ENCODE assay signal across 11 mouse cellular contexts in the genomic region with DNA sequence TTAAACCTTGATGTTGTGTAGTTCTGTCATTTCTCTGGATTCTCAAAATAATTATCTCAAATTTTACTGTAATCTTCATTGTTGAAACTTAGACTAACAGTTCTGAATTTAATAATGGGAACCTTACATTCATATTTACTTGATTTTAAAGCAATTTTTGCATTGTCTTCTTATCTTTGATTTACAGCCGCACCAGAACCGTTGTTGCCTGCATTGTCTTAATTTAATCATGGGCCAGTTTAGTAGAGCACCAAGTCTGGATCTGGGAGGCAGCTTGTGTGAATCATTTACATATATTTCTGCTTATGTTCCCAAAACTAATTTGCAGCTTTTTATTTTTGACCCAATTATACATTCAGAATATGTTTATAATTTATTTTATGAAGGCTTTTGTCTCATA. TPM values are rescaled to one million over a fixed set of nuclear protein-coding genes. Genes with fewer than 3 reads are reported as not detected.
DNase-seq lines count a peak whose midpoint lies in the region; ATAC-seq and TF ChIP-seq lines count a peak whose summit lies in the region.
"Had no signal": no experiment of that assay in that cellular context is flagged by ENCODE, and none has a peak within 500 bp of the region (broad histone marks: within the 10 kb centered on the region; RNA-seq: fewer than 3 reads in every experiment).

No protein-coding gene starts in this region.

- H3K4me2 ChIP-seq in forebrain, embryonic 16.5 days (ENCODE audit: low read length): no peak overlapping the region
- H3K4me2 ChIP-seq in hindbrain, embryonic 14.5 days (replicated peaks): no peak overlapping the region
- no peak overlapping the region for H3K4me2 ChIP-seq in hindbrain, postnatal 0 days (ENCODE audit: low read depth, low read length)
- H3K4me2 ChIP-seq: intestine, embryonic 15.5 days had no signal

- no peaks in the 10 kb centered on the region for H3K36me3 ChIP-seq in forebrain, embryonic 16.5 days (ENCODE audit: control insufficient read depth, insufficient read depth)
- peaks cover 24% of the 10 kb centered on the region for H3K36me3 ChIP-seq in forebrain, embryonic 10.5 days (replicated peaks)
- H3K36me3 ChIP-seq in hindbrain, embryonic 14.5 days (replicated peaks; ENCODE audit: control insufficient read depth, insufficient read depth): no peaks in the 10 kb centered on the region
- H3K36me3 ChIP-seq in hindbrain, postnatal 0 days (ENCODE audit: insufficient read depth, low read length): no peaks in the 10 kb centered on the region
- H3K36me3 ChIP-seq in MEL (ENCODE audit: control insufficient read depth in 1 of 2, insufficient read depth in 2 of 2, low read length in 2 of 2): peaks cover 1 to 55% of the 10 kb centered on the region in 2 experiments; a peak in 2 of 4 replicates
- H3K36me3 ChIP-seq: embryonic facial prominence, embryonic 13.5 days; heart, embryonic 10.5 days; intestine, embryonic 15.5 days had no signal

- ATAC-seq in forebrain, embryonic 16.5 days: 0 out of 2 replicates have a peak, but pooled peaks have one; percentile 45
- ATAC-seq in hindbrain, embryonic 14.5 days (ENCODE audit: low FRiP score): no peak
- ATAC-seq in hindbrain, postnatal 0 days: no peak

- TF ChIP-seq POLR2A in MEL (IDR thresholded peaks at IDR 0.05; ENCODE audit: control insufficient read depth in 1 of 2, insufficient read depth in 1 of 2, low read depth in 1 of 2, low read length in 2 of 2, poor library complexity in 1 of 2): no peak
- TF ChIP-seq POLR2A in brain, embryonic 14.5 days (IDR thresholded peaks at IDR 0.05; ENCODE audit: borderline replicate concordance, extremely low read depth, insufficient read depth, insufficient read length, poor library complexity, severe bottlenecking): no peak

- TF ChIP-seq RAD21 in MEL (IDR thresholded peaks at IDR 0.05; ENCODE audit: low read depth, low read length): no peak

- DNase-seq in forebrain, embryonic 10.5 days (ENCODE audit: extremely low spot score, low spot score): no peak
- no peak for DNase-seq in hindbrain, embryonic 14.5 days (ENCODE audit: low spot score)
- no peak for DNase-seq in hindbrain, postnatal 0 days (ENCODE audit: low spot score)
- DNase-seq in MEL (ENCODE audit: low read depth, low spot score): peak; percentile 67
- DNase-seq in brain, embryonic 14.5 days (ENCODE audit: low read depth): peak; percentile 35
- no peak for DNase-seq in cerebellum, adult 11-12 months

- peaks cover 11% of the 10 kb centered on the region for H3K79me2 ChIP-seq in MEL (ENCODE audit: control insufficient read depth, insufficient read depth, low read length, poor library complexity)

- peak overlapping the region; percentile 65; the same call in 1 of the 2 replicates for H3K27ac ChIP-seq in forebrain, embryonic 16.5 days (ENCODE audit: low read length)
- no peak overlapping the region for H3K27ac ChIP-seq in forebrain, embryonic 10.5 days
- H3K27ac ChIP-seq in hindbrain, embryonic 14.5 days: peak overlapping the region; percentile 41; the same call in 1 of the 2 replicates
- H3K27ac ChIP-seq in hindbrain, postnatal 0 days: no peak overlapping the region
- H3K27ac ChIP-seq in MEL (ENCODE audit: control insufficient read depth, low read depth, low read length): no peak overlapping the region
- H3K27ac ChIP-seq: embryonic facial prominence, embryonic 13.5 days; heart, embryonic 10.5 days; intestine, embryonic 15.5 days had no signal

- no peaks in the 10 kb centered on the region for H3K9me3 ChIP-seq in forebrain, embryonic 16.5 days (ENCODE audit: control insufficient read depth, low read length)
- no peaks in the 10 kb centered on the region for H3K9me3 ChIP-seq in forebrain, embryonic 10.5 days
- H3K9me3 ChIP-seq in hindbrain, embryonic 14.5 days (ENCODE audit: control insufficient read depth, low read length): no peaks in the 10 kb centered on the region
- H3K9me3 ChIP-seq in hindbrain, postnatal 0 days (ENCODE audit: low read length): no peaks in the 10 kb centered on the region
- no peaks in the 10 kb centered on the region for H3K9me3 ChIP-seq in MEL (replicated peaks; ENCODE audit: insufficient read depth, low read length)
- H3K9me3 ChIP-seq: embryonic facial prominence, embryonic 13.5 days; heart, embryonic 10.5 days; intestine, embryonic 15.5 days had no signal

- no peak for TF ChIP-seq CTCF in hindbrain, postnatal 0 days (IDR thresholded peaks at IDR 0.05; ENCODE audit: low read depth)
- TF ChIP-seq CTCF in MEL (IDR thresholded peaks at IDR 0.05 in 2 of 3, conservative IDR thresholded peaks at IDR 0.05 in 1 of 3; ENCODE audit: control insufficient read depth in 1 of 3, insufficient read depth in 1 of 3, low read depth in 2 of 3, low read length in 3 of 3, poor library complexity in 1 of 3, severe bottlenecking in 1 of 3): no peak
- no peak for TF ChIP-seq CTCF in brain, embryonic 14.5 days (IDR thresholded peaks at IDR 0.05; ENCODE audit: borderline replicate concordance, extremely low read depth, insufficient read depth, insufficient read length)

- no peak overlapping the region for H3K9ac ChIP-seq in forebrain, embryonic 16.5 days (replicated peaks; ENCODE audit: low read depth, low read length)
- H3K9ac ChIP-seq in hindbrain, embryonic 14.5 days: no peak overlapping the region
- no peak overlapping the region for H3K9ac ChIP-seq in hindbrain, postnatal 0 days (replicated peaks; ENCODE audit: low read length)
- no peak overlapping the region for H3K9ac ChIP-seq in MEL (ENCODE audit: control insufficient read depth, low read depth, low read length, poor library complexity, severe bottlenecking)
- H3K9ac ChIP-seq: embryonic facial prominence, embryonic 13.5 days; intestine, embryonic 15.5 days had no signal

- no peak overlapping the region for H3K4me3 ChIP-seq in forebrain, embryonic 16.5 days (replicated peaks; ENCODE audit: low read length)
- no peak overlapping the region for H3K4me3 ChIP-seq in forebrain, embryonic 10.5 days
- no peak overlapping the region for H3K4me3 ChIP-seq in hindbrain, embryonic 14.5 days (replicated peaks; ENCODE audit: low read length)
- no peak overlapping the region for H3K4me3 ChIP-seq in hindbrain, postnatal 0 days (ENCODE audit: low read length)
- H3K4me3 ChIP-seq in MEL (ENCODE audit: control insufficient read depth in 1 of 2, insufficient read depth in 1 of 2, low read depth in 2 of 2, low read length in 2 of 2): no peak overlapping the region
- H3K4me3 ChIP-seq: embryonic facial prominence, embryonic 13.5 days; heart, embryonic 10.5 days; intestine, embryonic 15.5 days had no signal

- H3K27me3 ChIP-seq in forebrain, embryonic 16.5 days (replicated peaks; ENCODE audit: control insufficient read depth, insufficient read depth, low read length): no peaks in the 10 kb centered on the region
- no peaks in the 10 kb centered on the region for H3K27me3 ChIP-seq in forebrain, embryonic 10.5 days (ENCODE audit: poor library complexity, severe bottlenecking)
- no peaks in the 10 kb centered on the region for H3K27me3 ChIP-seq in hindbrain, embryonic 14.5 days (ENCODE audit: control insufficient read depth, insufficient read depth, low read length)
- no peaks in the 10 kb centered on the region for H3K27me3 ChIP-seq in hindbrain, postnatal 0 days (ENCODE audit: insufficient read depth, low read length)
- H3K27me3 ChIP-seq in MEL (ENCODE audit: control insufficient read depth in 1 of 2, insufficient read depth in 2 of 2, low read length in 2 of 2): no peaks in the 10 kb centered on the region
- H3K27me3 ChIP-seq: CH12.LX; embryonic facial prominence, embryonic 13.5 days; intestine, embryonic 15.5 days had no signal

- 40% methylated on average over 2 of the region's 2 CpGs for WGBS in forebrain, embryonic 16.5 days
- 89% methylated on average over 2 of the region's 2 CpGs for WGBS in forebrain, embryonic 10.5 days
- WGBS in hindbrain, embryonic 14.5 days: 60% methylated on average over 2 of the region's 2 CpGs
- WGBS in hindbrain, postnatal 0 days: 54% methylated on average over 2 of the region's 2 CpGs

- peak; percentile 83 to 93 for TF ChIP-seq EP300 in MEL (IDR thresholded peaks at IDR 0.05; ENCODE audit: low read depth in 1 of 2, low read length in 2 of 2)

- H3K4me1 ChIP-seq in forebrain, embryonic 16.5 days (replicated peaks; ENCODE audit: control insufficient read depth, insufficient read depth, low read length): peaks cover 27% of the 10 kb centered on the region
- peaks cover 21% of the 10 kb centered on the region for H3K4me1 ChIP-seq in forebrain, embryonic 10.5 days
- H3K4me1 ChIP-seq in hindbrain, embryonic 14.5 days (replicated peaks; ENCODE audit: control insufficient read depth, insufficient read depth, low read length): peaks cover 18% of the 10 kb centered on the region
- H3K4me1 ChIP-seq in hindbrain, postnatal 0 days (ENCODE audit: insufficient read depth, low read length): no peaks in the 10 kb centered on the region
- H3K4me1 ChIP-seq in MEL (ENCODE audit: control insufficient read depth in 1 of 2, insufficient read depth in 2 of 2, low read length in 2 of 2): peaks cover 20 to 34% of the 10 kb centered on the region in 2 experiments

TF ChIP-seq in MEL, 35 proteins besides CTCF, POLR2A, EP300 and RAD21 (continues in another document):
- TF ChIP-seq MYB (IDR thresholded peaks at IDR 0.05; ENCODE audit: low read depth, low read length) (peak; percentile 86), ZMIZ1 (IDR thresholded peaks at IDR 0.05; ENCODE audit: low read depth, low read length) (no peak)

RNA-seq across cellular contexts. Expression of a gene that starts 23.0 kb away (rescaled TPM):
- polyA plus RNA-seq in forebrain, embryonic 16.5 days (2015; fragmentation: Nextera tagmentation; extraction: Ambion mirVana): 73.3 and 83.6 TPM in 2 replicates
- polyA plus RNA-seq in forebrain, embryonic 10.5 days (2016; fragmentation: Nextera tagmentation; extraction: Ambion mirVana): 57.4 and 59.3 TPM in 2 replicates
- polyA plus RNA-seq in hindbrain, embryonic 14.5 days (2014; fragmentation: Nextera tagmentation; extraction: Ambion mirVana): 44.6 and 48.0 TPM in 2 replicates
- 48.3 and 51.7 TPM in 2 replicates for total RNA-seq in hindbrain, postnatal 0 days (2014; rRNA removed)
- polyA plus RNA-seq in hindbrain, postnatal 0 days (2015; fragmentation: Nextera tagmentation; extraction: Ambion mirVana): 31.6 and 33.4 TPM in 2 replicates
- total RNA-seq in MEL (2012; rRNA removed): 5.9 and 8.9 TPM in 2 replicates
- 10 to 100 TPM in 1 of 2 experiments, not detected in 1; 23.1 TPM for polyA plus RNA-seq in MEL (2012; ENCODE audit: insufficient read depth in 1 of 2, insufficient read length in 2 of 2, low read depth in 1 of 2, low replicate concordance in 2 of 2, missing spikeins in 1 of 2)
- 46.3 and 51.1 TPM in 2 replicates for polyA plus RNA-seq in brain, embryonic 14.5 days (2012; rRNA removed)

RNA-seq across cellular contexts. Expression of a gene that starts 51.4 kb away (rescaled TPM):
- 10.0 and 10.4 TPM in 2 replicates for polyA plus RNA-seq in forebrain, embryonic 16.5 days (2015; fragmentation: Nextera tagmentation; extraction: Ambion mirVana)
- 2.5 TPM in 2 replicates for polyA plus RNA-seq in forebrain, embryonic 10.5 days (2016; fragmentation: Nextera tagmentation; extraction: Ambion mirVana)
- polyA plus RNA-seq in hindbrain, embryonic 14.5 days (2014; fragmentation: Nextera tagmentation; extraction: Ambion mirVana): 7.0 and 7.1 TPM in 2 replicates
- total RNA-seq in hindbrain, postnatal 0 days (2014; rRNA removed): 40.4 and 41.1 TPM in 2 replicates
- polyA plus RNA-seq in hindbrain, postnatal 0 days (2015; fragmentation: Nextera tagmentation; extraction: Ambion mirVana): 20.0 and 20.1 TPM in 2 replicates
- 2.7 and 3.0 TPM in 2 replicates for total RNA-seq in MEL (2012; rRNA removed)
- 1 to 10 TPM in 1 of 2 experiments, not detected in 1; 6.7 TPM for polyA plus RNA-seq in MEL (2012; ENCODE audit: insufficient read depth in 1 of 2, insufficient read length in 2 of 2, low read depth in 1 of 2, low replicate concordance in 2 of 2, missing spikeins in 1 of 2)
- polyA plus RNA-seq in brain, embryonic 14.5 days (2012; rRNA removed): 9.9 and 11.6 TPM in 2 replicates
- total RNA-seq: CH12.LX had no signal

Comparison
In these comparisons a context has a peak if more than half of its experiments do, and no peak if none do; other contexts are left out.
1. H3K27ac ChIP-seq: peak in forebrain, embryonic 16.5 days (single experiment) and hindbrain, embryonic 14.5 days (single experiment); none in forebrain, embryonic 10.5 days (single experiment), hindbrain, postnatal 0 days (single experiment) and MEL (single experiment).
2. DNase-seq: peak in MEL (single experiment) and brain, embryonic 14.5 days (single experiment); none in forebrain, embryonic 10.5 days (single experiment), hindbrain, embryonic 14.5 days (single experiment), hindbrain, postnatal 0 days (single experiment) and cerebellum, adult 11-12 months (single experiment).